Mouse (Mus musculus) heart, embryonic 11.5 days (tissue): Measurements from ENCODE around the gene Vti1a. TPM values are rescaled to one million over a fixed set of nuclear protein-coding genes. Genes with fewer than 3 reads are reported as not detected.

Source experiments
- ATAC-seq: fragments of 200-750 bp; cut with Nextera tagmentation; replicated peaks from 2 replicates; pipeline ENCODE4 v1.8.0; 2017; ENCODE audit warnings: moderate library complexity; ENCODE audit not compliant: insufficient number of reproducible peaks, low FRiP score, low TSS enrichment
- H3K27ac ChIP-seq: fragments of 300-500 bp; sonication (generic); 2 replicates; pipeline ENCODE4 v1.5.1; 2014; ENCODE audit warnings: mild to moderate bottlenecking, low read depth, low read length
- H3K27me3 ChIP-seq: fragments of 300-500 bp; sonication (generic); 2 replicates; pipeline ENCODE4 v1.6.1; 2014; ENCODE audit warnings: mild to moderate bottlenecking, low read length, mixed read lengths; ENCODE audit not compliant: control insufficient read depth, insufficient read depth
- H3K36me3 ChIP-seq: fragments of 300-500 bp; sonication (generic); 2 replicates; pipeline ENCODE4 v1.6.1; 2014; ENCODE audit warnings: mild to moderate bottlenecking, low read length, moderate library complexity, mixed read lengths; ENCODE audit not compliant: control insufficient read depth, insufficient read depth
- H3K4me1 ChIP-seq: fragments of 300-500 bp; sonication (generic); 2 replicates; pipeline ENCODE4 v1.6.1; 2014; ENCODE audit warnings: low read length; ENCODE audit not compliant: control insufficient read depth, insufficient read depth
- H3K4me2 ChIP-seq: fragments of 300-500 bp; sonication (generic); 2 replicates; pipeline ENCODE4 v1.6.1; 2014; ENCODE audit warnings: mild to moderate bottlenecking, moderate library complexity
- H3K4me3 ChIP-seq: fragments of 300-500 bp; sonication (generic); 2 replicates; pipeline ENCODE4 v1.5.1; 2014; ENCODE audit warnings: low read depth, low read length
- H3K9ac ChIP-seq: fragments of 300-500 bp; sonication (generic); 2 replicates; pipeline ENCODE4 v1.6.1; 2014; ENCODE audit warnings: mild to moderate bottlenecking, low read depth, low read length, moderate library complexity
- H3K9me3 ChIP-seq: fragments of 300-500 bp; sonication (generic); replicated peaks from 2 replicates; pipeline ENCODE4 v1.6.1; 2016; ENCODE audit warnings: low read length; ENCODE audit not compliant: control insufficient read depth
- WGBS: fragments of 180-500 bp; shearing (Covaris S2); extraction: QIAGEN DNeasy Blood & Tissue Kit; methylation state at CpG from one replicate; pipeline ENCODE4 v1.1.7; 2014; ENCODE audit not compliant: insufficient replicate concordance; 5-methylcytosine and 5-hydroxymethylcytosine counted together
- polyA plus RNA-seq: library from polyadenylated mRNA; unstranded; fragments of >200 nt; fragmentation: Nextera tagmentation; extraction: Ambion mirVana; gene quantifications from 2 replicates; pipeline ENCODE4 v1.2.1, GENCODE M21; 2014

The Vti1a gene
- polyA plus RNA-seq, 1 experiment from 2014 or later = 19.0 TPM

DNA sequence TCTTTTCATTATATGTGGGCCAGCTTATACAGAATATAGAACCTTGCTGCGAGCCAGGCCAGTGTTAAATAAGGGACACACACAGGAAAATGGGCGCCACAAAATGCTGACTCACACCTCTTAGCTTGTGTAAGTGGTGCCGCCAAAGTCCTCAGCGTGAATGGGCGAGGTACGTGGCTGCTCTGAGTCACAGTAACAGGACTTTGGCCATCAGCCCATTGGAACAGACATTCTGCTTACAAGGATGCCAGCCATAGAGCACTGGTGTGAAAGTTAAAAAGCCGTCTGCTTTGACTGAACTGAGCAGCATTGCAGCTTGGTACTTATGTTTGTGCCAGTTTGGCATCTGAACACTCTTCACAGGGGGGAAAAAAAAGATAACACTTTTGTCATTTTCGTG is 107.9 kb downstream of the Vti1a start:
- no peaks in the 10 kb centered on the region for H3K9me3 ChIP-seq
- no peak for ATAC-seq
- no peak overlapping the region for H3K4me3 ChIP-seq

DNA sequence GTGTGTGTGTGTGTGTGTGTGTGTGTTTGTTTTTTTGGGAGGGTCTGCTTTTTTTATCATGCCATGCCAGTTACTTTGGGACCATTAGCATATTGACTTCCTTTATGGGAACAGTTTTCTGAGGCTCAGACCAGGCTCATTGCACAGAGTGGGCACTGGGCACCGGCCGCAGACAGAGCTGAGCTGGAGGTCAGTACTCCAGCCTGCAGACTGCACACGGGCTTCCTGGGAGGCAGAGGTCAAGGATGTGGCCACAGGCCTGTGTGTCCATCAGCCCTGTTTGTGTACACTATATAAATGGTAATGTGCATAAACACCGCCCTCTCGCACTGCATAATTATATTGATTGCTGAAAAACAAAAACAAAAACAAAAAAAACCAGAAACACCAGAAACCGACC is 108.4 kb downstream of the Vti1a start:
- Histone ChIP-seq H3K4me1 (no peaks in the 10 kb centered on the region), H3K27me3 (no peaks in the 10 kb centered on the region), H3K4me2 (no peak overlapping the region), H3K4me3 (no peak overlapping the region), H3K36me3 (no peaks in the 10 kb centered on the region), H3K9ac (no peak overlapping the region), H3K27ac (no peak overlapping the region), H3K9me3 (no peaks in the 10 kb centered on the region)
- no peak for ATAC-seq
- WGBS = 83% methylated on average over 6 of the region's 6 CpGs

More for the DNA sequence above, 107.9 kb downstream of the Vti1a start:
- WGBS = 68% methylated on average over 8 of the region's 8 CpGs
- no peaks in the 10 kb centered on the region for H3K27me3 ChIP-seq
- H3K27ac ChIP-seq = no peak overlapping the region
- H3K36me3 ChIP-seq = no peaks in the 10 kb centered on the region
- H3K4me1 ChIP-seq = no peaks in the 10 kb centered on the region
- no peak overlapping the region for H3K9ac ChIP-seq
- H3K4me2 ChIP-seq = no peak overlapping the region

DNA sequence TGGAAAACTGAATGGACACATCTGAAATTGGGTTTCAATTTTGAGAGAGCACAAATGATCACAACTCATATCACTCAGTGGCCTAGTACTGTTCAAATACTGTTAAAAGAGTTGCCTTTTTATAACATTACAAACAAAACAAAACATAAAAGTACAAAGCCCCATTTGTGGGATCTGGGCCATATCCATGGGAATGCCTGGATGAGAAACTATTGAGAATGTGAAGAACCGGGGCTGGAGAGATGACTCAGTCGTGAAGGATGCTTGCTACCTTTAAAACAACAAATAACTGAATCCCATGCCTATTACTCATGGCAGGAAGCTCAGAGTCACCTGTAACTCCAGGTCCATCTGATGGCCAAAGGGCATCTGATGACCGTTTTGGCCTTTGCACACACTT is 124.2 kb downstream of the Vti1a start:
- Histone ChIP-seq H3K9me3 (no peaks in the 10 kb centered on the region), H3K9ac (no peak overlapping the region), H3K4me1 (no peaks in the 10 kb centered on the region), H3K36me3 (no peaks in the 10 kb centered on the region), H3K27ac (no peak overlapping the region), H3K27me3 (no peaks in the 10 kb centered on the region), H3K4me3 (no peak overlapping the region), H3K4me2 (no peak overlapping the region)
- no peak for ATAC-seq
- WGBS = 78% methylated on average over 3 of the region's 3 CpGs

DNA sequence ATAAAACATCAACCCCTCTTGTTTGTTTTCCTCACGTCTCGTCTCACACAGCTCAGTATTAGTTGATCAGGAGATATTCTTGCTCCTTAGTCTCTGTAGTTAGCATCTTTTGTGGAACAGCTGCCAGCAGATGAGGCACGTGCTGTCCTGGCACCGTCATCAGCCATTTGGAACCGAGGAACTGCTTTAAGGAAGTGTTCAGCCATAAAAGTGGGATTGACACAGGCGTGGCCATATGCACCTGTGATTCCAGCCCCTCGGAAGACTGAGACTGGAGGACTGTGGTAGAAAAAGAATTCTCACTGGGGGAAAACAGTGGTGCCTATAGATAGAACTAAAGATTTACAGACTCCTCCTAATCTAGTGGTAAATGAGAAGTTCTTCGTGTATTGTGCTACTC is 127.5 kb downstream of the Vti1a start:
- WGBS = 88% methylated on average over 8 of the region's 8 CpGs
- Histone ChIP-seq H3K27ac (no peak overlapping the region), H3K4me3 (no peak overlapping the region), H3K9me3 (no peaks in the 10 kb centered on the region), H3K4me1 (no peaks in the 10 kb centered on the region), H3K36me3 (no peaks in the 10 kb centered on the region), H3K9ac (no peak overlapping the region), H3K27me3 (no peaks in the 10 kb centered on the region), H3K4me2 (no peak overlapping the region)
- ATAC-seq = no peak

DNA sequence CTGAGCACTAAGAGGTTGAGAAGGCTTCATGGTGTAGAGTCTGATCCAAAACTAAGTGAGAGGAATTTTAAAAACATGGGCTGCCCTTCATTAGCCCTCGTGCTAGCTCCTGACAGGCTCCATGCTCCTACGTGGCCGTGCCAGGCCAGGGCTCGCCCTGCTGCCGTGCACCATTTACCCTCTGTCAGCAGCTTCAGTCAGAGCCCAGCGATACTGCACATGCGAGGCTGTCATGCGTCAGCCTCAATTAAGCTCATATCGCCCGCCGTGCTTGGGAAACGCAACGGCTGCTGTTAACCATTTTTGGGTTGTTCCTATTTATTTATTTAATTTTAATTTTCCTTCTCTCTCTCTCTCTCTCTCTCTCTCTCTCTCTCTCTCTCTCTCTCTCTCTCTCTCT is 133.0 kb downstream of the Vti1a start:
- no peak overlapping the region for H3K4me3 ChIP-seq
- no peak overlapping the region for H3K9ac ChIP-seq
- ATAC-seq = no peak
- no peak overlapping the region for H3K4me2 ChIP-seq
- no peaks in the 10 kb centered on the region for H3K4me1 ChIP-seq
- H3K27ac ChIP-seq = no peak overlapping the region
- 65% methylated on average over 13 of the region's 13 CpGs for WGBS
- H3K36me3 ChIP-seq = no peaks in the 10 kb centered on the region
- no peaks in the 10 kb centered on the region for H3K9me3 ChIP-seq
- H3K27me3 ChIP-seq = no peaks in the 10 kb centered on the region

DNA sequence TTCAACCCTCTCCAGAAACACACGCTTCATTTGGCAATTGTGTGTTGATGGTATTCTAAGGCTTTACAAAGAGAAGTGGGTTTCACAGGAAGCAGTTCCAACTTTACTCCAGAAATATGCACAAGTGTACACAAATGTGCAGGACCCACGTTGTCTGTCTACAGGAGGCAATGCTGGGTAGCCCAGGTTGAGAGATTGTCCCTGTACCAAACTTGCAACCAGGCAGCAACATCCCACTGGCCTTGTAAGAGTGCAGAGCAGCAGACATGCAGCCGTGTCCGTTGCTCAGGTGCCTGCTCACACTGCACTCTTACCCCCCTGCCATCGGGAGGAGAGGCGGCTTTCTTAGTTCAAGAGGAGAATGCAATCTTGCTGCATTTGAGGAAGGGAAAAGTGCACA is 133.4 kb downstream of the Vti1a start:
- no peak overlapping the region for H3K9ac ChIP-seq
- H3K4me1 ChIP-seq = no peaks in the 10 kb centered on the region
- no peak overlapping the region for H3K4me3 ChIP-seq
- no peak overlapping the region for H3K4me2 ChIP-seq
- no peak for ATAC-seq
- H3K36me3 ChIP-seq = no peaks in the 10 kb centered on the region
- no peaks in the 10 kb centered on the region for H3K27me3 ChIP-seq
- H3K27ac ChIP-seq = no peak overlapping the region
- WGBS = 72% methylated on average over 6 of the region's 6 CpGs
- no peaks in the 10 kb centered on the region for H3K9me3 ChIP-seq

DNA sequence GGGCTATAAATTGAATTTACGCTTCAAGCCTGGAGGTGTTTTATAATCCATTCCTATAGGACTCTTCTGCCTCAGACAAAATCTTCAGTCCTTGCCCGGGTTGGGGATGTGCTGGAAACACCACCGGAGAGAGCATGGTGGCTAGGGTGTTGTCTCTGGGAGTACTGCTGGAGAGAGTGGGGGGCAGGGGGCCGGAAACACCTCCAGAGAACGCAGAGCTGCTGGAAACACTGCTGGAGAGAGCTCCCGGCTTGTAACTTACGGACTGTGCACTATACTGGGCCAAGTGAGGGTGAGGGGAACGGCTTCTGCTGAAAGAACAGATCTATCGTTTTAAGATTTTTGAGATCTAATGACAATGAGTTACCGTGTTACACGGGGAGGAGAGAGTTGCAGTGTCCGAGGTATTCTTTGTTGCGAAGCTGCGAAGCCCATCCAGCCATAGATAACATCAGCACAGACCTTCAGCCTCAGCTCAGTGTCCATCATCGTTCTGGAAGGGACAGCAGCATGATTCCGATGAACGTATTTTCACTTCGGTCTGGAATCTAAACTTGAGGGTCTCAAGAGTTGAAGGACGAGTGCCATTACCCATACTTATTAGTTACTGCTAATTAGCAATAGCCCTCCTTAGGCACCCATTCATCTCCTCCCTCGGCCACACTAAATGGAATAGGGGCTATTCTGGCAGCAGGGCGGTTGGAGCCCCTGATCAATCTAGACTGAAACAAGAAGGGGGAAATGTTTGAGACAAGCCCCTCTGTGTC is 140.4 kb downstream of the Vti1a start:
- no peak overlapping the region for H3K27ac ChIP-seq
- 49% methylated on average over 21 of the region's 21 CpGs for WGBS
- H3K4me3 ChIP-seq = no peak overlapping the region; the same call in 1 of the 2 replicates

DNA sequence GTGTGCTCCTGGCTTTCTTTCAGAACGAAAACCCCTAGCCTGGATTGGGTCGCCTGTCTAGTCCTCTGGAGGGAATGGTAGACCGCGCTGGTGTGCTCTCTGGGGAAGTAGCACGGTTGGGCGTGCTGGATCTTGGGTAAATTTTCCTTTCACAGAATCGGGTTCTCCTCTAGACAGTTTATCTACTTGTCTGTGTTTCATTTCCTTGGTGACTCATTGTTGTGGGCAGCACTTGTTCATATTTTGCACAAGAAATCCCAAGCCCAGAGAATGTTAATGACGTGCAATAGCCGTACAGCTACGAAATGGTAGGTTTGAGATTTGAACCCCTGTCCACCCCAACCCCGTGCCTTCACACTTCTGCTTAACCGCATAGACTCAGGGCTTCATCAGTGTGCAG is 145.9 kb downstream of the Vti1a start:
- Histone ChIP-seq H3K4me2 (no peak overlapping the region), H3K4me3 (no peak overlapping the region), H3K9me3 (no peaks in the 10 kb centered on the region), H3K36me3 (no peaks in the 10 kb centered on the region), H3K27ac (no peak overlapping the region), H3K27me3 (no peaks in the 10 kb centered on the region), H3K4me1 (no peaks in the 10 kb centered on the region), H3K9ac (no peak overlapping the region)
- ATAC-seq = no peak
- 86% methylated on average over 12 of the region's 12 CpGs for WGBS

More for the DNA sequence above, 140.4 kb downstream of the Vti1a start:
- Histone ChIP-seq H3K4me2 (peak overlapping the region; percentile 41), H3K9ac (no peak overlapping the region), H3K4me1 (peaks cover 5% of the 10 kb centered on the region; the same call in 1 of the 2 replicates), H3K36me3 (no peaks in the 10 kb centered on the region), H3K9me3 (no peaks in the 10 kb centered on the region), H3K27me3 (no peaks in the 10 kb centered on the region)
- no peak for ATAC-seq

DNA sequence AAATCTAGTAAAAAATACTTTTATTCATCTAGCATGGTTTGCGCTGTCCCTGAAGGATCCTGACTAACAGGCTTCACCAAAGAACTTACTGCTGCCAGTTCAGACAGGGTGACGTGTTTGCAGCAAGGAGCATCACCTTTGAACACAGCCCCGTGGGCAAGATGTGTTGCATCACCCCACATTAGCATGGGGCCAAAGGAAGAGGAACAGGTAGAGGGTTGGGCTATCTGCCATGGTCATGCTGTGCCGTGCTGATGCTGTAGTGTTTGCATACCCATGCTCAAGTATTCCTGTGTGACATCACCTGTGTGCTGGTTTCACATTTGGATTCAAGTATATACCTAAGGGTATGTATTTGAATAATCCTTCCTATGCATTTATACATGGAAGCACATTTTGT is 147.6 kb downstream of the Vti1a start:
- H3K9ac ChIP-seq = no peak overlapping the region
- WGBS = 87% methylated on average over 4 of the region's 4 CpGs

More for the DNA sequence above, 147.6 kb downstream of the Vti1a start:
- Histone ChIP-seq H3K27ac (no peak overlapping the region), H3K4me3 (no peak overlapping the region), H3K36me3 (no peaks in the 10 kb centered on the region), H3K27me3 (no peaks in the 10 kb centered on the region), H3K4me2 (no peak overlapping the region), H3K9me3 (no peaks in the 10 kb centered on the region), H3K4me1 (no peaks in the 10 kb centered on the region)
- no peak for ATAC-seq
